Mouse (Mus musculus): ENCODE results near the gene Mtrf1.
"Not testable (repeated sequence)": the region's sequence is repeated elsewhere in the genome, so short reads cannot be mapped to it uniquely, and the experiment has no call there.

- TF ChIP-seq CTCF (IDR thresholded peaks at IDR 0.05; ENCODE audit: extremely low read depth, insufficient read length, insufficient replicate concordance, low read depth, low read length); POLR2A (IDR thresholded peaks at IDR 0.05; ENCODE audit: low read depth, low read length): not testable (repeated sequence)
Observed at GRCm38 (mm10) chr14:79426730-79427365, 29.3 kb downstream of the Mtrf1 start.

Data from small intestine, adult 2 months (tissue).